Comparison of ENCODE assay signal across 8 mouse cellular contexts in the genomic region with DNA sequence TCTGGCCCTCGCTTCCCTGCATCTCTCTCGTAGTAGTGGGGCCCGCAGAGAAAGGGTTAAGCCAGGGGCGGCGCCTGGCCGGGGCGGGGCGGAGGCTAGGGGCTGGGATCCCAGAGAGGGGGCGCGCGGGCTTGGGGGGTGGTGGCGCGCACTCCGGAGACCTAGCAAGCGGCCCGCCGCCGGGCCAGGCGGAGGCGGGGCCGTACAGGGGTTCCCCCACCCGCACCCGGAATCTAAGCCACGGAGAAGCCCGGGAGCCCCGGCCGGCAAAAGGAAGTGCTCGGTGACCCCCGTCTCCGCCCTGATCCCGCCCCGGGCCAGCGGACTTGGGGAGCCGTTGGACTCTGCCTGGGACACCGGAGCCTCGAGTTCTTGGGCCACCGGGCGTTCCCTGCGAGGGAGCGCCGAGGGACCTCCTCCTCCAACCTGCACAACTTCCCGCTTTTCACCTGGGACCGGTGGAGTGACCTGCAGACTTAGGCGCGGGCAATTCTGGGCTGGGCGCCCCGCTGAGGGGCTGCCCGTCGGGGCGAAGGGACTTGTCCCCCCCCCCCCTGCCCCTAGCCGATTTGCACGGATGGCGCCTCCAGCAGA. TPM values are rescaled to one million over a fixed set of nuclear protein-coding genes. Genes with fewer than 3 reads are reported as not detected.
A peak's percentile ranks its signal among the peaks of the same experiment; 100 is the strongest.
DNase-seq lines count a peak whose midpoint lies in the region; ATAC-seq and TF ChIP-seq lines count a peak whose summit lies in the region.

No protein-coding gene starts in this region.

- no peak for DNase-seq in cerebellum, adult 2 months
- DNase-seq in cerebellum, adult 9-10 months = no peak
- DNase-seq in brain, embryonic 14.5 days (ENCODE audit: low read depth) = peak; percentile 71
- peak; percentile 99 for DNase-seq in heart, adult 11 months
- DNase-seq in lung, adult 2 months = peak; percentile 87
- peak; percentile 73 for DNase-seq in ovary, postnatal 14 days (ENCODE audit: low spot score)
- DNase-seq in right cerebral cortex, adult 2 months (ENCODE audit: low spot score in 2 of 2) = no peak

- WGBS in cerebellum, adult 2 months = 5% methylated on average over 53 of the region's 53 CpGs
- WGBS in intestine, postnatal 0 days = under 1% methylated on average over 52 of the region's 53 CpGs
- under 1% methylated on average over 53 of the region's 53 CpGs for WGBS in lung, adult 2 months

- TF ChIP-seq POLR2A in cerebellum, adult 2 months (IDR thresholded peaks at IDR 0.05; ENCODE audit: borderline replicate concordance, insufficient read depth, low read length) = no peak
- TF ChIP-seq POLR2A in brain, embryonic 14.5 days (IDR thresholded peaks at IDR 0.05; ENCODE audit: borderline replicate concordance, extremely low read depth, insufficient read depth, insufficient read length, poor library complexity, severe bottlenecking) = 0 out of 2 replicates have a peak, but pooled peaks have one; percentile 8
- no peak; the same call in 1 of the 2 replicates for TF ChIP-seq POLR2A in lung, adult 2 months (IDR thresholded peaks at IDR 0.05; ENCODE audit: borderline replicate concordance, extremely low read depth, low read depth, low read length)

- peak overlapping the region; percentile 98 for H3K4me2 ChIP-seq in intestine, postnatal 0 days (replicated peaks; ENCODE audit: low read depth)

- peak; percentile 37 for ATAC-seq in intestine, postnatal 0 days

- H3K4me1 ChIP-seq in cerebellum, adult 2 months (ENCODE audit: control insufficient read depth, insufficient read depth, low read length) = peaks cover 31% of the 10 kb centered on the region
- peaks cover 24% of the 10 kb centered on the region for H3K4me1 ChIP-seq in intestine, postnatal 0 days (replicated peaks; ENCODE audit: control insufficient read depth, insufficient read depth, low read length)
- peaks cover 34% of the 10 kb centered on the region for H3K4me1 ChIP-seq in lung, adult 2 months (ENCODE audit: control insufficient read depth, insufficient read depth, low read length)

- H3K9me3 ChIP-seq in intestine, postnatal 0 days (ENCODE audit: control insufficient read depth) = no peaks in the 10 kb centered on the region

- H3K27me3 ChIP-seq in cerebellum, adult 2 months (ENCODE audit: control insufficient read depth, insufficient read depth, low read length) = no peaks in the 10 kb centered on the region
- H3K27me3 ChIP-seq in intestine, postnatal 0 days (replicated peaks; ENCODE audit: control insufficient read depth, insufficient read depth, low read length) = no peaks in the 10 kb centered on the region

- H3K36me3 ChIP-seq in intestine, postnatal 0 days (ENCODE audit: control insufficient read depth, insufficient read depth) = no peaks in the 10 kb centered on the region; the same call in 1 of the 2 replicates

- TF ChIP-seq CTCF in cerebellum, adult 2 months (IDR thresholded peaks at IDR 0.05; ENCODE audit: borderline replicate concordance, insufficient read depth, low read depth, low read length) = no peak
- no peak for TF ChIP-seq CTCF in brain, embryonic 14.5 days (IDR thresholded peaks at IDR 0.05; ENCODE audit: borderline replicate concordance, extremely low read depth, insufficient read depth, insufficient read length)
- no peak for TF ChIP-seq CTCF in intestine, postnatal 0 days (IDR thresholded peaks at IDR 0.05; ENCODE audit: low read depth)
- TF ChIP-seq CTCF in lung, adult 2 months (IDR thresholded peaks at IDR 0.05; ENCODE audit: insufficient read depth, low read length) = no peak

- peak overlapping the region; percentile 79 for H3K9ac ChIP-seq in intestine, postnatal 0 days (ENCODE audit: low read depth, low read length)

- peak overlapping the region; percentile 53 for H3K4me3 ChIP-seq in cerebellum, adult 2 months (replicated peaks; ENCODE audit: insufficient read depth, low read depth, low read length)
- peak overlapping the region; percentile 81 for H3K4me3 ChIP-seq in intestine, postnatal 0 days (ENCODE audit: low read depth, low read length)
- peak overlapping the region; percentile 85 for H3K4me3 ChIP-seq in lung, adult 2 months (replicated peaks; ENCODE audit: extremely low read depth, low read depth, low read length)

- no peak overlapping the region for H3K27ac ChIP-seq in cerebellum, adult 2 months (ENCODE audit: insufficient read depth, low read length)
- H3K27ac ChIP-seq in intestine, postnatal 0 days (ENCODE audit: low read depth, low read length) = peak overlapping the region; percentile 95

RNA-seq across cellular contexts. Expression of gene Gjd3, which starts 22.4 kb away (rescaled TPM):
- 1.2 and 2.1 TPM in 2 replicates for polyA plus RNA-seq in cerebellum, adult 2 months (2012; rRNA removed)
- polyA plus RNA-seq in brain, embryonic 14.5 days (2012; rRNA removed) = 2.5 and 2.9 TPM in 2 replicates
- polyA plus RNA-seq in intestine, postnatal 0 days (2015; fragmentation: Nextera tagmentation; extraction: Ambion mirVana) = 0.61 and 0.80 TPM in 2 replicates
- 0.29 and 0.40 TPM in 2 replicates for polyA plus RNA-seq in lung, adult 2 months (2012; rRNA removed)

RNA-seq across cellular contexts. Expression of gene Rara, which starts 32.8 kb away (rescaled TPM):
- polyA plus RNA-seq in cerebellum, adult 2 months (2012; rRNA removed) = 13.5 and 15.4 TPM in 2 replicates
- polyA plus RNA-seq in brain, embryonic 14.5 days (2012; rRNA removed) = 8.4 and 14.4 TPM in 2 replicates
- polyA plus RNA-seq in intestine, postnatal 0 days (2015; fragmentation: Nextera tagmentation; extraction: Ambion mirVana) = 22.2 and 22.4 TPM in 2 replicates
- 59.0 and 62.2 TPM in 2 replicates for polyA plus RNA-seq in lung, adult 2 months (2012; rRNA removed)

RNA-seq across cellular contexts. Expression of gene Cdc6, which starts 52.8 kb away (rescaled TPM):
- polyA plus RNA-seq in cerebellum, adult 2 months (2012; rRNA removed) = 0.30 and 0.36 TPM in 2 replicates
- 4.5 and 6.2 TPM in 2 replicates for polyA plus RNA-seq in brain, embryonic 14.5 days (2012; rRNA removed)
- 4.0 and 4.5 TPM in 2 replicates for polyA plus RNA-seq in intestine, postnatal 0 days (2015; fragmentation: Nextera tagmentation; extraction: Ambion mirVana)
- 0.16 and 0.25 TPM in 2 replicates for polyA plus RNA-seq in lung, adult 2 months (2012; rRNA removed)

Comparison
In these comparisons a context has a peak if more than half of its experiments do, and no peak if none do; other contexts are left out.
1. DNase-seq: peak in brain, embryonic 14.5 days (single experiment), heart, adult 11 months (single experiment), lung, adult 2 months (single experiment) and ovary, postnatal 14 days (single experiment); none in cerebellum, adult 2 months (0 of 2), cerebellum, adult 9-10 months (single experiment) and right cerebral cortex, adult 2 months (0 of 2).
2. Peak in every context shown above with its lines, with median percentiles within 50 percentile points of each other: H3K4me3 ChIP-seq.